In the genomic region with DNA sequence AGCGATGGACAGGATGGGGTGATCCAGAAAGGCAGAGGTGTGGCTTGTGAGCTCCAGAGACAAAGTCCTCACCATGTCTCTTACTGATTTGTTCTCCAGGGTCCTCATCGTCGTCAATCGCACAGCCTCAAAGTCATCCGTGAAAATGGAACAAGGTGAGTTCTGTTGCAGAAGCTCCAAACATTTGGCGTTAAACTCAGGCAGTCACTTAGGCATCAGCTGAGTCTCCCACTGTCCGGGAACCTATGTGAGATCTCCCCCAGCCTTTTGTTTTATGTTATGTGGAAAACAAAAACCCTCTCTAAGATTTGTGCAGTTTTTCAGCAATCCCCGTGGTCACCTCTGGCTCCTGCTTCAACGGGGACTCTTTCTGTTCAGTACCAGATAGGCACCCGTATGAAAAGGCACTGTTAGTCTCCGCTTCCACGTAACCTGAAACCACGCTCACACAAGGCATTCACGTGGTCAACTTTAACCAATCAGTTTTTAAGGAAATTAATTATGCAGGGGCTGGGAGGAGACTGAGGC, we compare ENCODE assay signal across 8 mouse cellular contexts. TPM values are rescaled to one million over a fixed set of nuclear protein-coding genes. Genes with fewer than 3 reads are reported as not detected.
A peak's percentile ranks its signal among the peaks of the same experiment; 100 is the strongest.
DNase-seq lines count a peak whose midpoint lies in the region; ATAC-seq lines count a peak whose summit lies in the region.

No protein-coding gene starts in this region.

- H3K4me2 ChIP-seq in embryonic facial prominence, embryonic 15.5 days (replicated peaks) = peak overlapping the region; percentile 43
- H3K4me2 ChIP-seq in midbrain, embryonic 15.5 days = peak overlapping the region; percentile 47

- no peak overlapping the region for H3K9ac ChIP-seq in embryonic facial prominence, embryonic 15.5 days
- no peak overlapping the region for H3K9ac ChIP-seq in midbrain, embryonic 15.5 days

- no peaks in the 10 kb centered on the region for H3K9me3 ChIP-seq in embryonic facial prominence, embryonic 15.5 days (replicated peaks)
- H3K9me3 ChIP-seq in midbrain, embryonic 15.5 days = no peaks in the 10 kb centered on the region

- no peak overlapping the region for H3K27ac ChIP-seq in embryonic facial prominence, embryonic 15.5 days (replicated peaks)
- H3K27ac ChIP-seq in midbrain, embryonic 15.5 days = peak overlapping the region; percentile 63

- DNase-seq in thymus, postnatal 0 days (ENCODE audit: low spot score) = peak; percentile 26
- DNase-seq in thymus, postnatal 4 days = no peak
- DNase-seq in induced T-regulatory cell, adult 2 months (ENCODE audit: low read depth) = peak; percentile 77
- DNase-seq in gastrocnemius, adult 18-20 months (ENCODE audit: low spot score) = no peak
- no peak for DNase-seq in gastrocnemius, postnatal 10 days
- no peak for DNase-seq in urinary bladder, postnatal 10 days (ENCODE audit: low spot score)

- peak overlapping the region; percentile 30 for H3K4me3 ChIP-seq in embryonic facial prominence, embryonic 15.5 days (replicated peaks)
- H3K4me3 ChIP-seq in midbrain, embryonic 15.5 days = peak overlapping the region; percentile 35

- H3K4me1 ChIP-seq in embryonic facial prominence, embryonic 15.5 days = no peaks in the 10 kb centered on the region; the same call in none of the 2 replicates
- H3K4me1 ChIP-seq in midbrain, embryonic 15.5 days = peaks cover 10% of the 10 kb centered on the region

- WGBS in embryonic facial prominence, embryonic 15.5 days = 16% methylated on average over 14 of the region's 14 CpGs
- 25% methylated on average over 14 of the region's 14 CpGs for WGBS in midbrain, embryonic 15.5 days

- no peaks in the 10 kb centered on the region for H3K27me3 ChIP-seq in embryonic facial prominence, embryonic 15.5 days
- no peaks in the 10 kb centered on the region for H3K27me3 ChIP-seq in midbrain, embryonic 15.5 days (replicated peaks)

- H3K36me3 ChIP-seq in embryonic facial prominence, embryonic 15.5 days = no peaks in the 10 kb centered on the region
- H3K36me3 ChIP-seq in midbrain, embryonic 15.5 days (replicated peaks) = no peaks in the 10 kb centered on the region

- ATAC-seq in embryonic facial prominence, embryonic 15.5 days (ENCODE audit: insufficient number of reproducible peaks, low FRiP score, low TSS enrichment, low read depth) = peak; percentile 79; the same call in 1 of the 2 replicates
- ATAC-seq in midbrain, embryonic 15.5 days (replicated peaks) = peak; percentile 75

RNA-seq across cellular contexts. Expression of a gene that starts 6.7 kb away (rescaled TPM):
- 5.0 and 5.3 TPM in 2 replicates for polyA plus RNA-seq in thymus, postnatal 0 days (2015; fragmentation: Nextera tagmentation; extraction: Ambion mirVana)
- 11.7 and 15.6 TPM in 2 replicates for polyA plus RNA-seq in embryonic facial prominence, embryonic 15.5 days (2015; fragmentation: Nextera tagmentation; extraction: Ambion mirVana)
- polyA plus RNA-seq in midbrain, embryonic 15.5 days (2015; fragmentation: Nextera tagmentation; extraction: Ambion mirVana) = 0.63 and 0.88 TPM in 2 replicates
- total RNA-seq in gastrocnemius, adult 18-20 months (2021) = not detected
- total RNA-seq in gastrocnemius, postnatal 10 days (2021) = not detected

RNA-seq across cellular contexts. Expression of a gene that starts 27.5 kb away (rescaled TPM):
- 141 and 158 TPM in 2 replicates for polyA plus RNA-seq in thymus, postnatal 0 days (2015; fragmentation: Nextera tagmentation; extraction: Ambion mirVana)
- 68.0 and 75.7 TPM in 2 replicates for polyA plus RNA-seq in embryonic facial prominence, embryonic 15.5 days (2015; fragmentation: Nextera tagmentation; extraction: Ambion mirVana)
- 106 and 111 TPM in 2 replicates for polyA plus RNA-seq in midbrain, embryonic 15.5 days (2015; fragmentation: Nextera tagmentation; extraction: Ambion mirVana)
- 10 to 100 TPM; 11.0 to 12.2 TPM for total RNA-seq in gastrocnemius, adult 18-20 months (2021)
- 10 to 100 TPM; 19.0 to 19.3 TPM for total RNA-seq in gastrocnemius, postnatal 10 days (2021)

RNA-seq across cellular contexts. Expression of a gene that starts 53.6 kb away (rescaled TPM):
- 25.7 and 28.5 TPM in 2 replicates for polyA plus RNA-seq in thymus, postnatal 0 days (2015; fragmentation: Nextera tagmentation; extraction: Ambion mirVana)
- 6.5 and 7.9 TPM in 2 replicates for polyA plus RNA-seq in embryonic facial prominence, embryonic 15.5 days (2015; fragmentation: Nextera tagmentation; extraction: Ambion mirVana)
- polyA plus RNA-seq in midbrain, embryonic 15.5 days (2015; fragmentation: Nextera tagmentation; extraction: Ambion mirVana) = 19.3 and 19.6 TPM in 2 replicates
- total RNA-seq in gastrocnemius, adult 18-20 months (2021) = 1 to 10 TPM; 1.0 to 2.0 TPM
- 1 to 10 TPM in 1 of 2 experiments, under 1 TPM in 1; 0.90 to 1.2 TPM for total RNA-seq in gastrocnemius, postnatal 10 days (2021)

RNA-seq across cellular contexts. Expression of a gene that starts 53.9 kb away (rescaled TPM):
- 0.39 and 0.45 TPM in 2 replicates for polyA plus RNA-seq in thymus, postnatal 0 days (2015; fragmentation: Nextera tagmentation; extraction: Ambion mirVana)
- polyA plus RNA-seq in embryonic facial prominence, embryonic 15.5 days (2015; fragmentation: Nextera tagmentation; extraction: Ambion mirVana) = 0.08 and 0.52 TPM in 2 replicates
- 0.31 and 0.45 TPM in 2 replicates for polyA plus RNA-seq in midbrain, embryonic 15.5 days (2015; fragmentation: Nextera tagmentation; extraction: Ambion mirVana)
- total RNA-seq in gastrocnemius, adult 18-20 months (2021) = under 1 TPM; 0.27 to 0.55 TPM
- under 1 TPM; 0.14 to 0.27 TPM for total RNA-seq in gastrocnemius, postnatal 10 days (2021)

Comparison
In these comparisons a context has a peak if more than half of its experiments do, and no peak if none do; other contexts are left out.
1. DNase-seq: peak in thymus, postnatal 0 days (single experiment) and induced T-regulatory cell, adult 2 months (single experiment); none in thymus, postnatal 4 days (single experiment), gastrocnemius, adult 18-20 months (single experiment), gastrocnemius, postnatal 10 days (single experiment) and urinary bladder, postnatal 10 days (single experiment).